Mouse (Mus musculus) cerebellum, adult 2 months (tissue): Measurements from ENCODE around the gene Tmem216.

Source experiments
- CTCF ChIP-seq: fragments of 200-500 bp; IDR thresholded peaks from 2 replicates; pipeline ENCODE4 v1.5.1; 2011; ENCODE audit warnings: low read depth, mild to moderate bottlenecking, control low read depth, low read length, moderate library complexity, borderline replicate concordance; ENCODE audit not compliant: insufficient read depth
- POLR2A ChIP-seq: fragments of 200-500 bp; IDR thresholded peaks from 2 replicates; pipeline ENCODE4 v1.6.1; 2011; ENCODE audit warnings: low read length, control low read depth, borderline replicate concordance; ENCODE audit not compliant: insufficient read depth

GRCm38 (mm10) chr19:10497512-10498160 lies 58.4 kb downstream of the Tmem216 start:
- TF ChIP-seq CTCF (no peak), POLR2A (no peak)
